In the genomic region with DNA sequence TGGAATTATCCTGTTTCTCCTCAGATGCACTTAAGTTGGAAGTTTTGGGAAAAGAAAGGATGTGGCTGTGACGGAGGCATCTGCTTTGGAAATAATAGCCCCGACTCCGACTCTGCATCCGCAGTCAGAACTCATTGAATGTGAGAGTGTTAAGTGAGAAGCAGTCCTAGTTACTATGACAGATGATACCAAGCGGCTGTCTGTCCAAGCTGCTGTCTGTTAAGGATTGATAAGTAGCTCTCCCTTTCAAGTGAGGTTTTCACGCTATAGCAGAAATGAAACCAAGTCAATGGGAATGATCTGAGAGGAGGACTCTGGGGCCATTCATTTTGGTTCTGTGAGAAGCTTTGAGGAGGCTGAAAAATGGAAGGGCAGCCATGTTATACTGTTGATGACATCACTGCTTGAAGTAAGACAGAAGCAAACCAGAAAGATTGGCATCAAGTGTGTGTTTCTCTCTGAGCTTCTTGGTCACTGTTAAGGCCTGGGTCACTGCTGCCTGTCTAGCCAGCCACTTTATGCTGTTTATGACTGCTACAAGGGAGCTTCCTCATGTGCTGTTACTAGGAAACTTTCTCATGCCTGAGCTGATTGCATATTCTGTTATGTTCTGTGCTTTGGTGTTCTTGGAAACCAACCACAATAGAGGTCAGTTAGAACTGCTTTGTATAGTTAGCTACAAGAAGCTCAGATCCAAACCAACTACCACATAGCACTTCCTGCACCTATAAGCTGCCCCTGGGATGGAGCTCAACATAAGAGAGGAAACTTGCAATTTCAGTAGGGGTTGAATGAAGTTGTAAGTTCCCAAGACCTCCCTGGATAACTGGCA, we compare ENCODE assay signal across 19 mouse cellular contexts. TPM values are rescaled to one million over a fixed set of nuclear protein-coding genes. Genes with fewer than 3 reads are reported as not detected.
DNase-seq lines count a peak whose midpoint lies in the region; ATAC-seq lines count a peak whose summit lies in the region.
"Had no signal": no experiment of that assay in that cellular context is flagged by ENCODE, and none has a peak within 500 bp of the region (broad histone marks: within the 10 kb centered on the region; RNA-seq: fewer than 3 reads in every experiment).

No protein-coding gene starts in this region.

- H3K9ac ChIP-seq in liver, embryonic 15.5 days: no peak overlapping the region
- H3K9ac ChIP-seq: heart, embryonic 15.5 days; midbrain, embryonic 13.5 days had no signal

- ATAC-seq in liver, embryonic 15.5 days (ENCODE audit: insufficient read depth): peak; percentile 52
- ATAC-seq: intestine, embryonic 16.5 days; midbrain, embryonic 13.5 days had no signal

- H3K27ac ChIP-seq in liver, embryonic 15.5 days (replicated peaks): peak overlapping the region; percentile 60
- H3K27ac ChIP-seq: heart, embryonic 15.5 days; midbrain, embryonic 13.5 days had no signal

- 53% methylated on average over 6 of the region's 6 CpGs for WGBS in liver, embryonic 15.5 days (ENCODE audit: insufficient replicate concordance)

- no peaks in the 10 kb centered on the region for H3K9me3 ChIP-seq in erythroblast, embryonic 14.5 days (ENCODE audit: control insufficient read depth, low read length)
- H3K9me3 ChIP-seq in liver, embryonic 15.5 days (replicated peaks): no peaks in the 10 kb centered on the region
- H3K9me3 ChIP-seq: heart, embryonic 15.5 days; midbrain, embryonic 13.5 days had no signal

- H3K4me2 ChIP-seq in liver, embryonic 15.5 days: peak overlapping the region; percentile 21; the same call in 1 of the 2 replicates
- H3K4me2 ChIP-seq: heart, embryonic 15.5 days; midbrain, embryonic 13.5 days had no signal

- H3K36me3 ChIP-seq in erythroblast, embryonic 14.5 days (ENCODE audit: control insufficient read depth): no peaks in the 10 kb centered on the region
- no peaks in the 10 kb centered on the region for H3K36me3 ChIP-seq in liver, embryonic 15.5 days (replicated peaks)
- H3K36me3 ChIP-seq: heart, embryonic 15.5 days; midbrain, embryonic 13.5 days had no signal

- no peaks in the 10 kb centered on the region for H3K27me3 ChIP-seq in erythroblast, embryonic 14.5 days (ENCODE audit: control insufficient read depth)
- H3K27me3 ChIP-seq in liver, embryonic 15.5 days: no peaks in the 10 kb centered on the region
- H3K27me3 ChIP-seq: heart, embryonic 15.5 days; midbrain, embryonic 13.5 days had no signal

- H3K4me3 ChIP-seq in erythroblast, embryonic 14.5 days (replicated peaks): peak overlapping the region; percentile 41
- no peak overlapping the region for H3K4me3 ChIP-seq in liver, embryonic 15.5 days (replicated peaks)
- H3K4me3 ChIP-seq: heart, embryonic 15.5 days; midbrain, embryonic 13.5 days had no signal

- peaks cover 27% of the 10 kb centered on the region for H3K4me1 ChIP-seq in erythroblast, embryonic 14.5 days (ENCODE audit: control insufficient read depth)
- peaks cover 15% of the 10 kb centered on the region for H3K4me1 ChIP-seq in liver, embryonic 15.5 days (replicated peaks)
- H3K4me1 ChIP-seq: midbrain, embryonic 13.5 days had no signal

- peak; percentile 12 for DNase-seq in spleen, adult 12 weeks (ENCODE audit: low spot score)
- DNase-seq in spleen, postnatal 4 days (ENCODE audit: low spot score in 2 of 2): no peak
- no peak for DNase-seq in right cerebral cortex, postnatal 14 days
- no peak for DNase-seq in kidney, adult 18-20 months
- DNase-seq in adrenal gland, postnatal 14 days: no peak
- no peak for DNase-seq in left cerebral cortex, adult 8-10 months (ENCODE audit: low spot score in 2 of 2)
- DNase-seq: adrenal gland, postnatal 36 days; cerebellum, postnatal 14 days; kidney, postnatal 14 days; layer of hippocampus, adult 9-11 months; right cerebral cortex, postnatal 25 days had no signal

RNA-seq across cellular contexts. Expression of gene Ninj2, which starts 16.3 kb away (rescaled TPM):
- not detected in 2 replicates for polyA plus RNA-seq in erythroblast, embryonic 14.5 days (2012)
- 0.10 TPM in 1 of 2 replicates, not detected in the other for polyA plus RNA-seq in liver, embryonic 15.5 days (2015; fragmentation: Nextera tagmentation; extraction: Ambion mirVana)
- total RNA-seq in adrenal gland, postnatal 14 days (2021): not detected in 2 replicates
- 1 to 10 TPM; 1.3 to 3.0 (median 2.2) TPM for total RNA-seq in left cerebral cortex, adult 8-10 months (2022)
- total RNA-seq: adrenal gland, postnatal 36 days; gastrocnemius, postnatal 4 days; liver, adult 2 months had no signal
- polyA plus RNA-seq: hindbrain, embryonic 11.5 days; liver, adult 2 months; midbrain, embryonic 13.5 days had no signal

RNA-seq across cellular contexts. Expression of gene Wnk1, which starts 38.4 kb away (rescaled TPM):
- polyA plus RNA-seq in erythroblast, embryonic 14.5 days (2012): 3.1 and 4.3 TPM in 2 replicates
- polyA plus RNA-seq in liver, embryonic 15.5 days (2015; fragmentation: Nextera tagmentation; extraction: Ambion mirVana): 27.0 and 28.6 TPM in 2 replicates
- 183 and 192 TPM in 2 replicates for total RNA-seq in adrenal gland, postnatal 14 days (2021)
- total RNA-seq in left cerebral cortex, adult 8-10 months (2022): 100 to 1,000 TPM; 191 to 267 (median 227) TPM
